Mouse (Mus musculus) C2C12 (cell line): ENCODE results near the gene Kif6.

Experiments used
- CTCF ChIP-seq: IDR thresholded peaks from one replicate; pipeline ENCODE4 v1.5.1; 2011; ENCODE audit not compliant: control insufficient read depth, insufficient read depth, insufficient read length
- MAX ChIP-seq: IDR thresholded peaks from one replicate; pipeline ENCODE4 v1.6.1; 2011; ENCODE audit warnings: mild to moderate bottlenecking, control low read depth
- MYOD1 ChIP-seq: IDR thresholded peaks from one replicate; pipeline ENCODE4 v1.6.1; 2011; ENCODE audit warnings: low read depth; ENCODE audit not compliant: control insufficient read depth, insufficient read length
- USF1 ChIP-seq: IDR thresholded peaks from one replicate; pipeline ENCODE4 v1.6.1; 2011; ENCODE audit warnings: low read depth, mild to moderate bottlenecking, control low read depth, moderate library complexity

DNA sequence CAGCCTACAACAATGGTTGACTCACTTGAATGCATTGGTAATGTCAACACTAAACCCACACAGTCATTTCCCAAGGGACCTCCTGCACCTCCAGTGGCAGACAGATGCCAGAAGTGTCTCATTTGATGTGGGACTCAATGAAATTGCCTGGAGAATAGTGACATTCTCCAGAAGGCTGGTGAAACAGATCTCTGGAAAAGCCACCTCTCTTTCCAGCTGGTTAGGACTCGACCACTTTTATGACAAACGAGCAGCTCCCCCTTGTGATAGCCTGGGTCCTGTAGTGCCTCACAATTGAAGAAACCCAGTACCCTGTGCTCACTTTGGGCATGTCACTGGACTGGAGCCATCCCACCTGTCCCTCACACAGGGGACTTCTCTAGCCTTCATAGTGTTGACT is 257.4 kb downstream of the Kif6 start:
- TF ChIP-seq CTCF (no peak), MYOD1 (no peak), MAX (no peak), USF1 (no peak)
